ENCODE assay signal across 7 mouse cellular contexts in genomic region chr8:87746072-87746471, GRCm38 (mm10).
DNase-seq lines count a peak whose midpoint lies in the region; ATAC-seq lines count a peak whose summit lies in the region.

No protein-coding gene starts in this region.

- H3K9me3 ChIP-seq in embryonic facial prominence, embryonic 13.5 days: no peaks in the 10 kb centered on the region
- no peaks in the 10 kb centered on the region for H3K9me3 ChIP-seq in limb, embryonic 13.5 days

- H3K9ac ChIP-seq in embryonic facial prominence, embryonic 13.5 days: 0 out of 2 replicates have a peak overlapping the region, but pooled peaks have one; percentile 38
- 0 out of 2 replicates have a peak overlapping the region, but pooled peaks have one; percentile 40 for H3K9ac ChIP-seq in limb, embryonic 13.5 days

- no peak overlapping the region for H3K4me3 ChIP-seq in embryonic facial prominence, embryonic 13.5 days
- H3K4me3 ChIP-seq in limb, embryonic 13.5 days: no peak overlapping the region

- H3K4me1 ChIP-seq in embryonic facial prominence, embryonic 13.5 days: peaks cover 47% of the 10 kb centered on the region
- H3K4me1 ChIP-seq in limb, embryonic 13.5 days: peaks cover 82% of the 10 kb centered on the region

- 45% methylated on average over 14 of the region's 14 CpGs for WGBS in embryonic facial prominence, embryonic 13.5 days
- 16% methylated on average over 14 of the region's 14 CpGs for WGBS in limb, embryonic 13.5 days

- H3K27me3 ChIP-seq in embryonic facial prominence, embryonic 13.5 days: no peaks in the 10 kb centered on the region
- H3K27me3 ChIP-seq in limb, embryonic 13.5 days: no peaks in the 10 kb centered on the region

- peak; percentile 44 for DNase-seq in cerebellum, adult 9-10 months
- peak; percentile 66 for DNase-seq in heart, postnatal 4 days
- DNase-seq in urinary bladder, postnatal 25 days (ENCODE audit: low spot score): peak; percentile 14
- no peak for DNase-seq in frontal cortex, postnatal 25 days (ENCODE audit: low spot score in 2 of 2)
- DNase-seq in frontal cortex, adult 2 months (ENCODE audit: extremely low spot score in 1 of 2, low spot score in 1 of 2): no peak

- 0 out of 2 replicates have a peak overlapping the region, but pooled peaks have one; percentile 44 for H3K27ac ChIP-seq in embryonic facial prominence, embryonic 13.5 days
- H3K27ac ChIP-seq in limb, embryonic 13.5 days: peak overlapping the region; percentile 69

- H3K36me3 ChIP-seq in embryonic facial prominence, embryonic 13.5 days: no peaks in the 10 kb centered on the region; the same call in 1 of the 2 replicates
- no peaks in the 10 kb centered on the region for H3K36me3 ChIP-seq in limb, embryonic 13.5 days

- no peak overlapping the region for H3K4me2 ChIP-seq in embryonic facial prominence, embryonic 13.5 days
- H3K4me2 ChIP-seq in limb, embryonic 13.5 days (replicated peaks): peak overlapping the region; percentile 29

- no peak for ATAC-seq in embryonic facial prominence, embryonic 13.5 days (ENCODE audit: insufficient number of reproducible peaks, insufficient read depth, low FRiP score, low TSS enrichment, low read depth)
- ATAC-seq in limb, embryonic 13.5 days (ENCODE audit: low FRiP score, low read depth): no peak

Comparison
In these comparisons a context has a peak if more than half of its experiments do, and no peak if none do; other contexts are left out.
1. DNase-seq: peak in cerebellum, adult 9-10 months (single experiment), heart, postnatal 4 days (single experiment) and urinary bladder, postnatal 25 days (single experiment); none in frontal cortex, postnatal 25 days (0 of 2) and frontal cortex, adult 2 months (0 of 2).